Mouse (Mus musculus) mesoderm, embryonic 11.5 days (tissue): ENCODE measurements at regions not wholly inside any gene's neighbourhood (a gene's known extent, or its start where the extent isn't known, plus 50 kb on each side); places are given as distances from the start of the nearest gene placed in this dataset.

Experiments used
- DNase-seq: peaks from one replicate; pipeline ENCODE4 v3.0.0-alpha.2; 2012; ENCODE audit warnings: low read depth, low spot score

GRCm38 (mm10) chr7:134436917-134437316 lies 51.5 kb upstream of the D7Ertd443e start:
- DNase-seq = no peak

- DNase-seq = no peak
Observed at GRCm38 (mm10) chr7:134439281-134439680, 53.8 kb upstream of the D7Ertd443e start.

- peak; percentile 54 for DNase-seq
Observed at GRCm38 (mm10) chr7:134445008-134445806, 59.7 kb upstream of the D7Ertd443e start.

- DNase-seq = no peak
Observed at GRCm38 (mm10) chr7:134447648-134448202, 62.3 kb upstream of the D7Ertd443e start.

GRCm38 (mm10) chr7:134448831-134449230 lies 63.4 kb upstream of the D7Ertd443e start:
- DNase-seq = no peak

GRCm38 (mm10) chr7:134462677-134463076 lies 77.2 kb upstream of the D7Ertd443e start:
- DNase-seq = no peak

GRCm38 (mm10) chr7:134463380-134463779 lies 77.9 kb upstream of the D7Ertd443e start:
- no peak for DNase-seq

GRCm38 (mm10) chr7:134467216-134467615 lies 81.8 kb upstream of the D7Ertd443e start:
- DNase-seq = no peak

- peak; percentile 63 for DNase-seq
Observed at GRCm38 (mm10) chr7:134471286-134471685, 85.8 kb upstream of the D7Ertd443e start.

GRCm38 (mm10) chr7:134491326-134491725 lies 105.9 kb upstream of the D7Ertd443e start:
- DNase-seq = no peak

- DNase-seq = no peak
Observed at GRCm38 (mm10) chr7:134497219-134497618, 111.8 kb upstream of the D7Ertd443e start.

GRCm38 (mm10) chr7:134497870-134498269 lies 112.4 kb upstream of the D7Ertd443e start:
- DNase-seq = no peak

GRCm38 (mm10) chr7:134498716-134499115 lies 113.3 kb upstream of the D7Ertd443e start:
- no peak for DNase-seq

- no peak for DNase-seq
Observed at GRCm38 (mm10) chr7:134499429-134499828, 114.0 kb upstream of the D7Ertd443e start.

GRCm38 (mm10) chr7:134500210-134500609 lies 114.7 kb upstream of the D7Ertd443e start:
- no peak for DNase-seq

GRCm38 (mm10) chr7:134501079-134501478 lies 115.6 kb upstream of the D7Ertd443e start:
- DNase-seq = peak; percentile 34

- DNase-seq = no peak
Observed at GRCm38 (mm10) chr7:134510333-134510928, 125.0 kb upstream of the D7Ertd443e start.

- DNase-seq = no peak
Observed at GRCm38 (mm10) chr7:134519372-134519975, 134.0 kb upstream of the D7Ertd443e start.

- DNase-seq = no peak
Observed at GRCm38 (mm10) chr7:134523897-134524296, 138.4 kb upstream of the D7Ertd443e start.

GRCm38 (mm10) chr7:134525041-134525440 lies 139.6 kb upstream of the D7Ertd443e start:
- no peak for DNase-seq

- DNase-seq = no peak
Observed at GRCm38 (mm10) chr7:134525461-134525860, 140.0 kb upstream of the D7Ertd443e start.

GRCm38 (mm10) chr7:134527351-134527750 lies 141.9 kb upstream of the D7Ertd443e start:
- no peak for DNase-seq
